9 mouse cellular contexts compared by ENCODE assay signal in genomic region chr14:33913727-33914126, GRCm38 (mm10). TPM values are rescaled to one million over a fixed set of nuclear protein-coding genes. Genes with fewer than 3 reads are reported as not detected.
DNase-seq lines count a peak whose midpoint lies in the region; ATAC-seq and TF ChIP-seq lines count a peak whose summit lies in the region.
"Had no signal": no experiment of that assay in that cellular context is flagged by ENCODE, and none has a peak within 500 bp of the region (broad histone marks: within the 10 kb centered on the region; RNA-seq: fewer than 3 reads in every experiment).

No protein-coding gene starts in this region.

- H3K36me3 ChIP-seq in intestine, embryonic 14.5 days (ENCODE audit: control insufficient read depth, insufficient read depth, low read length) = no peaks in the 10 kb centered on the region
- no peaks in the 10 kb centered on the region for H3K36me3 ChIP-seq in intestine, embryonic 16.5 days (ENCODE audit: control insufficient read depth, insufficient read depth, low read length)
- H3K36me3 ChIP-seq in ES-Bruce4 (ENCODE audit: control insufficient read depth, insufficient read depth, low read length, poor library complexity, severe bottlenecking) = no peaks in the 10 kb centered on the region
- H3K36me3 ChIP-seq in intestine, embryonic 15.5 days = no peaks in the 10 kb centered on the region
- H3K36me3 ChIP-seq in liver, postnatal 0 days (replicated peaks; ENCODE audit: insufficient read depth, low read length) = no peaks in the 10 kb centered on the region
- no peaks in the 10 kb centered on the region for H3K36me3 ChIP-seq in hindbrain, embryonic 14.5 days (replicated peaks; ENCODE audit: control insufficient read depth, insufficient read depth)

- no peak overlapping the region for H3K27ac ChIP-seq in intestine, embryonic 14.5 days (ENCODE audit: low read depth)
- no peak overlapping the region for H3K27ac ChIP-seq in intestine, embryonic 16.5 days (ENCODE audit: low read length)
- H3K27ac ChIP-seq in ES-Bruce4 (ENCODE audit: insufficient read depth, low read length) = no peak overlapping the region
- H3K27ac ChIP-seq in intestine, embryonic 15.5 days = 0 out of 2 replicates have a peak overlapping the region, but pooled peaks have one; percentile 7
- no peak overlapping the region for H3K27ac ChIP-seq in liver, postnatal 0 days (ENCODE audit: low read depth)
- no peak overlapping the region for H3K27ac ChIP-seq in hindbrain, embryonic 14.5 days

- peak; percentile 71 for DNase-seq in intestine, embryonic 14.5 days (ENCODE audit: low spot score)
- DNase-seq in brain, adult 2 months (ENCODE audit: low read depth, low spot score) = peak; percentile 45
- peak; percentile 53 for DNase-seq in liver, postnatal 0 days
- no peak for DNase-seq in spleen, adult 18-20 months
- no peak for DNase-seq in hindbrain, embryonic 14.5 days (ENCODE audit: low spot score)

- H3K4me2 ChIP-seq in intestine, embryonic 14.5 days (ENCODE audit: low read length) = no peak overlapping the region
- no peak overlapping the region for H3K4me2 ChIP-seq in intestine, embryonic 16.5 days (ENCODE audit: low read depth, low read length)
- H3K4me2 ChIP-seq in intestine, embryonic 15.5 days (replicated peaks) = no peak overlapping the region
- no peak overlapping the region for H3K4me2 ChIP-seq in liver, postnatal 0 days (ENCODE audit: low read depth, low read length)
- no peak overlapping the region for H3K4me2 ChIP-seq in hindbrain, embryonic 14.5 days (replicated peaks)

- WGBS in intestine, embryonic 14.5 days = 30% methylated on average over 3 of the region's 3 CpGs
- WGBS in intestine, embryonic 16.5 days = 35% methylated on average over 3 of the region's 3 CpGs
- WGBS in intestine, embryonic 15.5 days = 40% methylated on average over 3 of the region's 3 CpGs
- WGBS in liver, postnatal 0 days (ENCODE audit: insufficient replicate concordance) = 29% methylated on average over 3 of the region's 3 CpGs
- 37% methylated on average over 3 of the region's 3 CpGs for WGBS in hindbrain, embryonic 14.5 days

- no peak overlapping the region for H3K9ac ChIP-seq in intestine, embryonic 14.5 days (ENCODE audit: low read length)
- H3K9ac ChIP-seq in intestine, embryonic 16.5 days (ENCODE audit: low read depth, low read length) = no peak overlapping the region
- H3K9ac ChIP-seq in ES-Bruce4 (ENCODE audit: low read depth, poor library complexity, severe bottlenecking) = no peak overlapping the region
- no peak overlapping the region for H3K9ac ChIP-seq in intestine, embryonic 15.5 days
- H3K9ac ChIP-seq in liver, postnatal 0 days (replicated peaks) = no peak overlapping the region
- no peak overlapping the region for H3K9ac ChIP-seq in hindbrain, embryonic 14.5 days

- no peak for TF ChIP-seq EP300 in ES-Bruce4 (IDR thresholded peaks at IDR 0.05; ENCODE audit: insufficient read depth, low read depth, low read length)
- no peak for TF ChIP-seq EP300 in liver, postnatal 0 days (IDR thresholded peaks at IDR 0.05; ENCODE audit: low read depth)

- peak; percentile 26 for TF ChIP-seq CTCF in ES-Bruce4 (IDR thresholded peaks at IDR 0.05; ENCODE audit: low read depth, low read length)
- TF ChIP-seq CTCF in liver, postnatal 0 days (IDR thresholded peaks at IDR 0.05; ENCODE audit: low read depth) = peak; percentile 65

- no peaks in the 10 kb centered on the region; the same call in 1 of the 2 replicates for H3K4me1 ChIP-seq in intestine, embryonic 14.5 days (replicated peaks; ENCODE audit: control insufficient read depth, insufficient read depth, low read length)
- H3K4me1 ChIP-seq in intestine, embryonic 16.5 days (ENCODE audit: control insufficient read depth, insufficient read depth, low read length) = no peaks in the 10 kb centered on the region
- no peaks in the 10 kb centered on the region for H3K4me1 ChIP-seq in ES-Bruce4 (ENCODE audit: control insufficient read depth, insufficient read depth, low read length)
- 0 out of 2 replicates have a peak, but pooled peaks cover 3% of the 10 kb centered on the region for H3K4me1 ChIP-seq in intestine, embryonic 15.5 days (replicated peaks)
- no peaks in the 10 kb centered on the region for H3K4me1 ChIP-seq in liver, postnatal 0 days (ENCODE audit: insufficient read depth)
- H3K4me1 ChIP-seq in hindbrain, embryonic 14.5 days (replicated peaks; ENCODE audit: control insufficient read depth, insufficient read depth, low read length) = no peaks in the 10 kb centered on the region

- H3K9me3 ChIP-seq in intestine, embryonic 14.5 days (ENCODE audit: control insufficient read depth, low read length) = no peaks in the 10 kb centered on the region
- no peaks in the 10 kb centered on the region for H3K9me3 ChIP-seq in intestine, embryonic 16.5 days (ENCODE audit: control insufficient read depth, low read length)
- no peaks in the 10 kb centered on the region; the same call in 1 of the 2 replicates for H3K9me3 ChIP-seq in ES-Bruce4 (replicated peaks; ENCODE audit: control insufficient read depth, insufficient read depth, low read length, poor library complexity, severe bottlenecking)
- H3K9me3 ChIP-seq in intestine, embryonic 15.5 days = no peaks in the 10 kb centered on the region
- no peaks in the 10 kb centered on the region for H3K9me3 ChIP-seq in liver, postnatal 0 days (ENCODE audit: low read length)
- no peaks in the 10 kb centered on the region for H3K9me3 ChIP-seq in hindbrain, embryonic 14.5 days (ENCODE audit: control insufficient read depth, low read length)

- ATAC-seq in intestine, embryonic 14.5 days (replicated peaks; ENCODE audit: low FRiP score, low TSS enrichment, low read depth) = no peak
- no peak for ATAC-seq in intestine, embryonic 16.5 days
- no peak for ATAC-seq in intestine, embryonic 15.5 days
- no peak for ATAC-seq in liver, postnatal 0 days
- ATAC-seq in hindbrain, embryonic 14.5 days (ENCODE audit: low FRiP score) = no peak

- 0 out of 2 replicates have a peak, but pooled peaks cover 3% of the 10 kb centered on the region for H3K27me3 ChIP-seq in intestine, embryonic 14.5 days (replicated peaks; ENCODE audit: control insufficient read depth, insufficient read depth, low read length)
- no peaks in the 10 kb centered on the region for H3K27me3 ChIP-seq in intestine, embryonic 16.5 days (replicated peaks; ENCODE audit: control insufficient read depth, insufficient read depth, low read length)
- no peaks in the 10 kb centered on the region for H3K27me3 ChIP-seq in ES-Bruce4 (ENCODE audit: control insufficient read depth, insufficient read depth, low read length, poor library complexity, severe bottlenecking)
- H3K27me3 ChIP-seq in intestine, embryonic 15.5 days (replicated peaks) = no peaks in the 10 kb centered on the region
- H3K27me3 ChIP-seq in liver, postnatal 0 days (ENCODE audit: insufficient read depth, low read length) = peaks cover 4% of the 10 kb centered on the region; the same call in 1 of the 2 replicates
- H3K27me3 ChIP-seq in hindbrain, embryonic 14.5 days (ENCODE audit: control insufficient read depth, insufficient read depth, low read length) = no peaks in the 10 kb centered on the region

- H3K4me3 ChIP-seq in intestine, embryonic 14.5 days (ENCODE audit: low read depth, low read length) = no peak overlapping the region
- no peak overlapping the region for H3K4me3 ChIP-seq in intestine, embryonic 16.5 days (ENCODE audit: low read length)
- H3K4me3 ChIP-seq in ES-Bruce4 (ENCODE audit: low read depth, low read length) = no peak overlapping the region
- no peak overlapping the region for H3K4me3 ChIP-seq in intestine, embryonic 15.5 days (replicated peaks)
- no peak overlapping the region for H3K4me3 ChIP-seq in liver, postnatal 0 days (ENCODE audit: low read depth, low read length)
- H3K4me3 ChIP-seq in hindbrain, embryonic 14.5 days (replicated peaks; ENCODE audit: low read length) = no peak overlapping the region

- no peak for TF ChIP-seq POLR2A in ES-Bruce4 (IDR thresholded peaks at IDR 0.05; ENCODE audit: insufficient read depth, low read length)

RNA-seq across cellular contexts. Expression of gene Gdf10, which starts 9.7 kb away (rescaled TPM):
- 8.8 and 9.4 TPM in 2 replicates for polyA plus RNA-seq in intestine, embryonic 14.5 days (2014; fragmentation: Nextera tagmentation; extraction: Ambion mirVana)
- 6.6 and 6.9 TPM in 2 replicates for polyA plus RNA-seq in intestine, embryonic 16.5 days (2015; fragmentation: Nextera tagmentation; extraction: Ambion mirVana)
- polyA plus RNA-seq in ES-Bruce4 (2011; ENCODE audit: insufficient read depth, insufficient read length, low read depth, missing spikeins) = 0.17 TPM in 1 of 2 replicates, not detected in the other
- polyA plus RNA-seq in intestine, embryonic 15.5 days (2015; fragmentation: Nextera tagmentation; extraction: Ambion mirVana) = 7.1 and 9.4 TPM in 2 replicates
- polyA plus RNA-seq in liver, postnatal 0 days (2015; fragmentation: Nextera tagmentation; extraction: Ambion mirVana) = 4.1 and 5.1 TPM in 2 replicates
- polyA plus RNA-seq in hindbrain, embryonic 14.5 days (2014; fragmentation: Nextera tagmentation; extraction: Ambion mirVana) = 8.0 and 11.4 TPM in 2 replicates

RNA-seq across cellular contexts. Expression of gene Gdf2, which starts 27.1 kb away (rescaled TPM):
- polyA plus RNA-seq in intestine, embryonic 14.5 days (2014; fragmentation: Nextera tagmentation; extraction: Ambion mirVana) = 0.05 TPM in 2 replicates
- polyA plus RNA-seq in intestine, embryonic 16.5 days (2015; fragmentation: Nextera tagmentation; extraction: Ambion mirVana) = 0.11 and 0.34 TPM in 2 replicates
- not detected in 2 replicates for polyA plus RNA-seq in ES-Bruce4 (2011; ENCODE audit: insufficient read depth, insufficient read length, low read depth, missing spikeins)
- polyA plus RNA-seq in intestine, embryonic 15.5 days (2015; fragmentation: Nextera tagmentation; extraction: Ambion mirVana) = 0.34 and 0.45 TPM in 2 replicates
- polyA plus RNA-seq in liver, postnatal 0 days (2015; fragmentation: Nextera tagmentation; extraction: Ambion mirVana) = 8.9 and 10.5 TPM in 2 replicates
- polyA plus RNA-seq in hindbrain, embryonic 14.5 days (2014; fragmentation: Nextera tagmentation; extraction: Ambion mirVana) = 0.08 TPM in 1 of 2 replicates, not detected in the other
- polyA plus RNA-seq: heart, embryonic 14.5 days had no signal

RNA-seq across cellular contexts. Expression of gene Rbp3, which starts 40.1 kb away (rescaled TPM):
- polyA plus RNA-seq in intestine, embryonic 14.5 days (2014; fragmentation: Nextera tagmentation; extraction: Ambion mirVana) = not detected in 2 replicates
- polyA plus RNA-seq in intestine, embryonic 16.5 days (2015; fragmentation: Nextera tagmentation; extraction: Ambion mirVana) = not detected in 2 replicates
- polyA plus RNA-seq in ES-Bruce4 (2011; ENCODE audit: insufficient read depth, insufficient read length, low read depth, missing spikeins) = not detected in 2 replicates
- not detected in 2 replicates for polyA plus RNA-seq in intestine, embryonic 15.5 days (2015; fragmentation: Nextera tagmentation; extraction: Ambion mirVana)
- 0.02 and 0.05 TPM in 2 replicates for polyA plus RNA-seq in liver, postnatal 0 days (2015; fragmentation: Nextera tagmentation; extraction: Ambion mirVana)
- not detected in 2 replicates for polyA plus RNA-seq in hindbrain, embryonic 14.5 days (2014; fragmentation: Nextera tagmentation; extraction: Ambion mirVana)
- polyA plus RNA-seq: heart, embryonic 14.5 days had no signal

Comparison
In these comparisons a context has a peak if more than half of its experiments do, and no peak if none do; other contexts are left out.
1. DNase-seq: peak in intestine, embryonic 14.5 days (single experiment), brain, adult 2 months (single experiment) and liver, postnatal 0 days (single experiment); none in spleen, adult 18-20 months (0 of 2) and hindbrain, embryonic 14.5 days (single experiment).